Mouse (Mus musculus): Measurements from ENCODE around the gene Kirrel3. TPM values are rescaled to one million over a fixed set of nuclear protein-coding genes. Genes with fewer than 3 reads are reported as not detected.

Kirrel3 gene
- total RNA-seq, 2 experiments from 2014 or later, result 66.3 to 71.9 TPM

DNA sequence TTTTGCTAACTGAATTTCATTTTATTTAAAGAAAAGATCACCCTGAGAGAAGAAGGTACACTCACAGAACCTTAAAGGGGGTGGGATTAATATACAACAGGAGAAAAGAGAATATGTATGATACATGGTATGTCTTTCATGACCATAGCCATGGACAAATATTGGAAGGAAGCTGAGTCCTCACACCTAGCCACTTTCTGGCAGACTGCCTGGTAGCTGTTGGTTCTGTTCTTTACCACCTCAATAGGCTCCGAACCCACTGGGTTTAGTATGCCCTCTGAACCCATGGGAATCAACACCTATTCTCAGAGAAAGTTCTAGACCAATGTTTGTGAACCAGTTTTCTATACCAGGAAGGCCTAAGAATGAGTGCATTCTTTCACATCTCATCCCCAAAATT lies 96.8 kb downstream of the Kirrel3 start:
- intact Hi-C loops (cut with DNase I), result no loop called here
- DNase-seq (ENCODE audit: low spot score in 2 of 2), result no peak

DNA sequence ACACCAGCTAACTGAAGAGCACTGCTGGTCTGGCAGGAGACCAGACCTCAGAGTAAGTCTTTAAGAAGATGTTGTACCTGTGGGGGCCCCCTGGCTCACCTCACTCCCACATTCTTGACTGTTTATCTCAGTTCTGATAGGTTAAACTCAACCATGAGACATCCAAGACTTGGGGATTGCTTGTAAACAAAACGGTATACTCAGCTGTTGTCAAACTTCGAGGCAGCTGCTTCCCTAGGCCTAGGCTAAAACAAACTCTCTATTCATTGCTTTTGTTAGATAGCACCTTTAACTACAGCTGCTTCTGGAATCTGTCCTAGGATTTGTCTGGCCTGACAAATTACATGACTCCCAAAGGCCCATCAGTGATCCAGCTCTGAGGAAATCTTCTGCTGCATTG lies 99.8 kb downstream of the Kirrel3 start:
- intact Hi-C loops (cut with DNase I), result no loop called here
- DNase-seq (ENCODE audit: low spot score in 2 of 2), result no peak

DNA sequence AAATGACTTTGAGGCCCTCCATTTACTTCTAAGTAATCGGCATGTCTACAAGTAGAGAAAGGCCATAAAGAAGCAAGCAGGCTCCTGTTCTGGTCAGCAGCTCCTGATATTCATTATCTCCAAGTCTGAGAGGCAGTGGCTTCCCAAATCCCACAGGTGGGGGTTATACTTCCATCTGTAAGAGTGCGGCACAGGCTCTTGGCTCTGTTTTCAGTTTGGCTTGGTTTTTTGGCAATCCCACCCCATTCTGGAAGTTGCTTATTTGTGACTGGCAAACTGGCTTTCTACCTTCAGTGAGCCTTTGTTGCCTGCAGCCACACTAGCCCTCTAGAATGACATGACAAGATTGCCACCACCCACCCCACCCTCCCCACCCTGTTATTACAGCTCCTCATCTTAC lies 100.4 kb downstream of the Kirrel3 start:
- intact Hi-C loops (cut with DNase I), result no loop called here
- no peak for DNase-seq (ENCODE audit: low spot score in 2 of 2)

DNA sequence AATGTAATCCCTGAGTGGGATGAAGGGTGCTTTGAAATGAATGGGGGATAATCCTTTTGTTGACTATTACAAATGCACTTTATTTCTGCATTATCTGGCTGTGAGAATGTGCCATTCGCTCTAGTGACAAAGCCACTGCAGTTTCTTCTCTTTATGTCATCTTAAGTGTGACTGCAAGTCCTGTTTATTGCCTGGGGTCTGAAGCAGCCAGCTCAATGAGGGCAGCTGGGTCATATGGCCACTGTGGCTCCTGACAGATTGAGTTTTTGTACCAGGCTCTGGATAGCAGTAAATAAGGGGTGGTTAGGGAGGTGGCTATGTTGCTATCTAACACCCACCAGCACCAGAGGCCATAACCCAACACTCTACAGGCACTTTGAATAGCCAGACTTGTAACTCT lies 104.1 kb downstream of the Kirrel3 start:
- intact Hi-C loops (cut with DNase I), result no loop called here
- no peak for DNase-seq (ENCODE audit: low spot score in 2 of 2)

DNA sequence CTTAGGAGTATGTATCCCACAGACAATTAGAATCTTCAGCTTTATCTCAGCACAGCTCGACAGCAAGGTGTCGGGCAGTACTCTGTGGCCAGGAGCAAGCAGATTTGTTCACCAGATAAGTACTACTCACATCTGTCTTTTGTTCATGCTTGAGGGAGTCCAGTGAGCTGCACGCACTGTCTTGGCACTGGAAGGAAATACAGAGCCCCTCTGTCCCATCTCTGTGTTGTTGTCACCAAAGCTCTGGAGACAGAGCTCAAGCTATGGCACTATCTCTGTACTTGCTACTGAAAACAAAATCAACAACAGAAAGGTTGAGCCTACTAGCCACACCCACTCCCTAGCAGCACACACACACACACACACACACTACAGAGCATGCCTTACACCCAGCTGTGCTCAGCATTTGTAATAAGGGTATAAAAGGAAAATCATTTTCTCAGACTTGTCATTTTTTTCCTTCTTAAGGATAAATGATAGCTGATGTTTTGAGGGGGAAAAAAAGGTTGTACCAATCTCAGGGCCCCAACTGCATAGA lies 106.4 kb downstream of the Kirrel3 start:
- DNase-seq (ENCODE audit: low spot score in 2 of 2), result no peak
- intact Hi-C loops (cut with DNase I), result no loop called here

DNA sequence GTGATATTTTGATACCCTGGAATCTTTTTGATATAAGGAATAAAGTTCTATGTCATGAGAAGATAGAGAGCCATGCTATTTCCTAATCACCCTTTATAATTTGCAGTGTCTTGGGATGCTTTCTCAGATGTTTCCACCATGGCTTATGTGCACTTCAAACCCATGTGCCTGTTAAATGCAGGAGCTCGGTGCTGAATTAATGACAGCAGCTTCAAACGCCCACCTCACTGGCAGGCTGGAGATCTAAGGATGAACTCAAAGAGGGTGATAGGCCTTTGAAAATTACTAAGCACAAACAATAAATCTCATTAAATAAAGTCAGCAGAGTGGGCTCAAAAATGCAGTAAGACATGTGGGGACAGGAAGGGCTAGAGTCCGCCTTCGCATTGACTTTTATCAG lies 108.2 kb downstream of the Kirrel3 start:
- intact Hi-C loops (cut with DNase I), result no loop called here
- no peak for DNase-seq (ENCODE audit: low spot score in 2 of 2)

DNA sequence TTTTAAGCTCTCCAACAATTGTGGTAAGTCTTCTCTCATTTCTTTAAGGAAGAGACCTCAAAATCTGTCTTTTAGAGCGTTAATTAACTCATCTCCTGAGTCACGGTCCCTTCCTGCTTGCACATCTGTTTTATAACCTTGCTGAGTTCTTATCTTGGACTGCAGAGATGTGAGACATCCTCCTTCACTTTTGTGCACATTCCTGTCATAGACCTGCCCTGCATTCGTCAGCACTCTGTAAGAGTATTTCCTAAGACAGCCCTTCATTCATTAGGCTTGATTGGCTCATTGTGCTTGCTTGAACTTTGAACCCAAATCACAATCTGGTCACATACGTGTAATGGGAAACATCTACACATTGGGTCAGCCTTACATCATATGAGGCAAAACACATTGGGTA lies 114.6 kb downstream of the Kirrel3 start:
- intact Hi-C loops (cut with DNase I), result no loop called here
- DNase-seq (ENCODE audit: low spot score in 2 of 2), result no peak

DNA sequence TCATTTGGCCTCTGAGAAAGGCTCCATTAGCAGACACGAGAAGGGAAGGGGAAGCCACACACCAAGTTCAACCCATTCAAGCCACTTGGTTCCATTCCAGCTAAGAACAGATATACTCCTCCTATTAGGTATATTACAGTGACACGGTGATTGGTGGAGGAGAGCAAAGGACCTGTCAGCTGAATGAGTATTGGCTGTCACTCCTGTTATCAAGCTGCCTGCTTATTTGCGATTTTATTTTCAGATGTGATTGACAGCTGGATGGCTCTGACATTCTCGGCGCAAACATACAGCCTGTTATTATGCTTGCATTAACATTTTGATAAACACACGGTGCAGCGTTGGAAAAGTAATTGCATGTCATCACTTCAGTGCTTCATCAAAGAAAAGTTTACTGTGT lies 118.1 kb downstream of the Kirrel3 start:
- DNase-seq (ENCODE audit: low spot score in 2 of 2), result no peak
- intact Hi-C loops (cut with DNase I), result no loop called here

DNA sequence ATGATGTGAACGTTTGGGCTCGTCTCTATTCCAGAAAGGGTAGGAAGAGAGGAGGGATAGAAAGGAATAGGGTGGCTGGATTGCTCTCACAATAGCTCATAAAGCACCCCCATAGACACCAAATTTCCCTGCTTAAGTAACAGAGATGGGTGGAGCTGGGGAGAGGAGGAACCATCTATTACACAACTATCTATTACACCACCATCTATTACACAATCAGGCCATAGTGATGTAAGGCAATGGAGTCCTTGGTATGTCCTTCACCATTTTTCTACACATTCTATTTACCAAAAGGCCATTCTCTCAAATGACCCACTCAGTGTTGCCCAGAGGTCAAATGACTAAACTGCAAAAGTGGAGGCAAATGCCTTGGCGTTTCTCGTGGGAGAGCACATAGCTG lies 119.2 kb downstream of the Kirrel3 start:
- intact Hi-C loops (cut with DNase I), result no loop called here
- no peak for DNase-seq (ENCODE audit: low spot score in 2 of 2)

DNA sequence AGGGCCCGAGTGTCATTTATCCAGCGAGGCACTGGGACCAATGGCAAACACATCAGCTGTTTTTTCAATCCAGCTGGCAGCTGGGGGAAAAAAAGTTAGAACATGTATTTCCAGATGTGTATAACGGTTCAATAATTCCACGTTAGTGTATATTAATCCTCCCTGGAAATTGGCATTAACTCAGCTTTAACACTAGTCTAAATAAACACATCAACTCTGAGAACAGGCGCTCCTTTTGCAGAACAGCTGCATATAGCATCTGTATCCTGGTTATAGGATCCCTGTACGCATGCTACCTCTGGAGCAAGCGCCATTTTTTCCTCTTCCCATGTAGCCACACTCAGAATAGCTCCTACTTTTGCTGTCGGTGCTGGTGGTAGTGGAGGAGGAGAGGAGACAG lies 119.8 kb downstream of the Kirrel3 start:
- DNase-seq (ENCODE audit: low spot score in 2 of 2), result no peak
- intact Hi-C loops (cut with DNase I), result no loop called here

DNA sequence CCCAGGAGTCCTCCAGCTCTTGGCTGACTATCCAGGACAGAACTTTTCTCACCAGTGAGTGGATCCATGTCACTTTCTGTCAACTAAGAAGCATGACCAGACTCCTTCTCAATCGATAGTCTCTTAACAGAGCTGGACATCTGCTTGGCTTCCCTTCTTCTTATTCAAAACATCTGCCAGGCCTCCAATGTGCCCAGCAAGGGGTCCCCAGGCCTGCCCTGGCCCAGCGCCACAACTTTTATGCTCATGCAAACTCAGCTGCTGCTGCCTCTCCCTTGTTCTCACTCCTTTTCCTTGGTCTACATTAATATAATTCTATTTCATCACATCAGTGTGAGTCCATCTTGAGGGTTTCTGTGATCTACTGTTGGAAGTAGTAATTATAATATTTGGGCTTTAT lies 122.3 kb downstream of the Kirrel3 start:
- intact Hi-C loops (cut with DNase I), result no loop called here
- no peak for DNase-seq (ENCODE audit: low spot score in 2 of 2)

DNA sequence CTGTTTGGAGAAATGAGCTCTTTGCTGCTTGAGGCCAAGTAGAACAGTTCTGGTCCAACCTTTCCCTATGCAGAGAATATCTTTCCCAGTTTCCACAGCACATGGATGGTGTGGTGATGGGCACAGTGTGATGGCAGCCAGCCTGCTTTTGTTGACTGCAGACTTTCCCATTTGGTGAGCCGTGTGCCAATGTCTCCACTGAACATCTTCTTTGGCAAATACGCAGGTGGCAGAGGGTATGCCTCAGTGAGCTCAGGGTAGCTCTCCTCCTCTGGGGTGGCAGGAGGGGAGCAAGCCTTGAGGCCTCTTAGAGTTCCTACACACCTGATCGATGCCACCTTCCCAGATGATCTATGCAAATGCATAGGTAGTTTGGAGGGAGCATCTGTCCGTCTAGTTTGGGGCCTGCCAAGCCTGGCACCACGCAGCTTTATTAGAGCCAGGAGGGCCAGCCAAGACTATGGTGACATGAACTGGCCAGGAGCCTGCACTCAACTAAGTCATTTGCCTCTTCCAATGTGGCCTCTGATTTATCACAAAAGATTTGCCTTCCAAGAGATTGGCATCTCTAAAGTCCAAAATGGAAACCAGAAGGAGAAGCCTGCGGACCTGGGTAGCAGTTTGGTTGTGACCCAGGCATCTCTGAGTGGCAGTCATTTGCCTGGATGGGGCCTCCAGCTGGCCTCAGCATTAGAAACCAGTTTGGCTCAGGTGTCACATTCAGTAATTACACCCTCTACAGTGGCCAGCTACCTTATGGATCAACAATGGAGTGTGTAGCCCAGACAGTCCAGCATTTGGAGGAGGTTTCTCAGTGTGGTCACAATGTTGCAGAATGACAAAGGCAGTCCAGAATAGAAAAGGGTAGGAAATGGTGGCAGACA lies 127.4 kb downstream of the Kirrel3 start:
- DNase-seq (ENCODE audit: low spot score in 2 of 2), result no peak
- intact Hi-C loops (cut with DNase I), result no loop called here

DNA sequence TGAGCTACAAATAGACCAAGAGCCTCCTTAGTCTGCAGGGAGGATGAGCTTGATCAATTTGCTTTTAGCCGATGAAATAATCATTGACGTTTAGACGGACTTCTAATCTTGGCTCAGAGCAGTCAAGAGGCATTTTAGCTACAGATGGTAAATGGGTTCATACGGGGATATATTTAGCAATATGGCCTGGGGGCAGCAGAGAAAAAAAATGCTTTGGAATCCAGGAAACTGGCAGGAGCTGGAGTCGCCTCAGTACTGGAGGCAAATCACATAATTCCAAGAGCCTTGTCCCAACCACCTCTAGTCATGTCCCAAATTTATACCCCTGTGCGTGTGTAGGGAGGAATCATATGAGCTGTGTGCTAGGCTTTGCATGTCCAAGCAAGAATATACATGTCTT lies 132.4 kb downstream of the Kirrel3 start:
- intact Hi-C loops (cut with DNase I), result no loop called here

DNA sequence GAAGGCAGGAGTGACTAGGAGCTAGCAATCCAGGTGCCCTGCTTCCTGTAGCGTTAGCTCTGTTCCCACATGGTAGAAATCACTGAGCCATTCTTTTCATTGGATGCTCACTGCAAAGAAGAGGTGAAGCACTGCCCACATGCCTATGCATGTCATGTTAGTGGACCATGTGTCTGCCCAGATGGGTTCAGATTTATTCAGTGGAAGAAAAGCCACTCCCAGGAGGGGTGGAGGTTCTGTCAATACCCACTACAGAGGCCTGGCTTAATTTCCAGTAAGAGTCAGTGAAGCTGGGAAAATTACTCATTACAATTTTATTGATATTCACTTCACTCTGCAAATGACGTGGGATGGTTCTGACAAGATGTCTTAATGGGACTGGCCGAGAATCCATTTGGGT lies 134.2 kb downstream of the Kirrel3 start:
- intact Hi-C loops (cut with DNase I), result no loop called here
- no peak for DNase-seq (ENCODE audit: low spot score in 2 of 2)

More for the DNA sequence above, 132.4 kb downstream of the Kirrel3 start:
- no peak for DNase-seq (ENCODE audit: low spot score in 2 of 2)

DNA sequence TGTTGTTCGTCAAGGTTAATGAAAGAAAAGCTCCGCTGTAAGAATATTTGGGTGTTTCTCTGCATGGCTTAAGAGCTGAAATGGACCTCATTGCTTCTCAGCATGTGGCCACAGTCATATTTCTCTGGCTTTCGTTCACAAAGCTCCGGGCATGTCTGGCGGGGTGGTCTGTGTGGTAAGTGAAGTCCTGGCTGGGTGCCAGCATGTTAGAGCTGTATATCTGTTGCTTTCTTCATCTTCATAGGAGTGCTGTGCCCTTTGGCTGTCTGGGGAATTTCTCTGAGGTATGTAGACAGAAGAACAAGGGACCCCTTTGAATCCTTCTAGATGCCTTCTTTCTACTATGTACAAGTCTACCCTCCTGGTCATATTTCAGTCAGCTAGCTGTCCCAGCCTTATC lies 137.8 kb downstream of the Kirrel3 start:
- no peak for DNase-seq (ENCODE audit: low spot score in 2 of 2)
- intact Hi-C loops (cut with DNase I), result no loop called here

DNA sequence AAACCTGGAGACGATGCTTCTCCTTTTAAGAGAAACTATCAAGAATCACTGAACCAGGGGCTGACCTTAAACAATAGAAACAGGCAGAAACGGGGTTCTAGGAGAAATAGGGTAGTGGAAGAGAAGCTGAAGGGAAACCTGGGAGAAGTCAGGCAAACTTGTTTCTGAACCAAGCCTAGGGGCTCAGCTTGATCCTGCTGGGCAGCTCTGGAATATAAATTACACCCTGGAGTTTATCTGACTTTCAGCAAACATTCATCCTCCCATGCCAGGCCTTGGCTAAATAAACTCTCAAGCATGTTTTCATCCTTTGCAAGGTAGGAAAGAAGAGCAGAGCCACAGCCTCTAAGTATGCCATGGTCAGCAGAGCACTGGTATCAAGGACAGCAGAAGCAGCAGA lies 138.3 kb downstream of the Kirrel3 start:
- intact Hi-C loops (cut with DNase I), result no loop called here
- DNase-seq (ENCODE audit: low spot score in 2 of 2), result no peak

DNA sequence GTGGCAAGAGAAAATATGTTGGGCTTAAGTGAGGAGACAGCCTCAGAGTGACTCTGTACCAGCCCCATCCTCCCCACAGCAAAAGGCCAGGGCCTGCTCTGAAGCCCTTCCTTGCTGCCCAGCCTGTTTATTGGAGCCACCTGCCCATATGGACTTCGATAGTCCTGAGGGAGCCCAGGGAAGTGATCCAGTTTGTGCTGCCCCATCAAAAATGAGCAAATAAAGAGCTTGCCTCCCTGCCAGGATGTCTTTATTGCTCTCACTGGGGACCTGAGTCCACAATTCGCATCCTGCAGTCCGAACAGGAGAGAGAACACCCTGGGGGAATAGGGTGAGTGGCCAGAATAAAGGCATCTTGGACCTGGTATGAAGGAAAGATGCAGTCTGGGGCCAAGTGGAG lies 143.1 kb downstream of the Kirrel3 start:
- intact Hi-C loops (cut with DNase I), result no loop called here
- no peak for DNase-seq (ENCODE audit: low spot score in 2 of 2)

DNA sequence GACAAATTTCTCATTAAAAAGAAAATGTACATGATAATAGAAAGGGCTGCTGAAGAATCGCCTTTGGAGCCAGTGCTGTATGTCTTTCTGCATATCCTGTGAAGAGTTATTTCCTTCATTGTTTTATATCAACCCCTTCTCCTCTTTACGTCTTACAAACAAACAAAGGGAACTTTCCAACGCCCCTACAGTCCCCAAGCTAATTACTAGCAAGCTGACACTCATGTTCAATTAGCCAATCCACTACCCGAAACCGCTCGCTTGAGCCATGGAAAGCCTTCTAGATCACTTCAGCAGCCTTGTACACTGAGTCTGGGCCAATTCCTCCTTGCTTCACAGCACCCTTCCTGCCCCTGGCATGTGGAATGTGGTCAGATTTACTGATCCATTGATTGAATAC lies 150.0 kb downstream of the Kirrel3 start:
- intact Hi-C loops (cut with DNase I), result no loop called here

DNA sequence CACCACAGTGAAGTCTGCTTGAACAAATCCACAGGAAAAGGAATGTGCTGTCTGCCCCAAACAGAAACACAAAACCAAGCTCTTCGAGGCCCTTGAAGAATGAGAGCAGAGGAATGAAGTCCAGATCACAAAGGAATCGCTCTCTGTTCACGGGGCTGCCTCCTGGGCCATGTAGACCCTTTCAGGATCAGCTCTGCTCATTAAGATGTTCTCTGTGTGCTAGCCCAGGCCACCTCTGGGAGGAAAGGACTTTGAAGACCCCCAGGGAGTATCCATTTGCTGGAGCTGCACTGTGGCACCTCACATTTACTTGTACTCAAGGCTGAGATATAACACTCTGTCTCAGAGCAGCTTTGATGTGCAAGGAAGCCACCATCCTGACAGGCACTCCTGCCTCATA lies 158.2 kb downstream of the Kirrel3 start:
- intact Hi-C loops (cut with DNase I), result no loop called here
- no peak for DNase-seq (ENCODE audit: low spot score in 2 of 2)

More for the DNA sequence above, 150.0 kb downstream of the Kirrel3 start:
- DNase-seq (ENCODE audit: low spot score in 2 of 2), result no peak

DNA sequence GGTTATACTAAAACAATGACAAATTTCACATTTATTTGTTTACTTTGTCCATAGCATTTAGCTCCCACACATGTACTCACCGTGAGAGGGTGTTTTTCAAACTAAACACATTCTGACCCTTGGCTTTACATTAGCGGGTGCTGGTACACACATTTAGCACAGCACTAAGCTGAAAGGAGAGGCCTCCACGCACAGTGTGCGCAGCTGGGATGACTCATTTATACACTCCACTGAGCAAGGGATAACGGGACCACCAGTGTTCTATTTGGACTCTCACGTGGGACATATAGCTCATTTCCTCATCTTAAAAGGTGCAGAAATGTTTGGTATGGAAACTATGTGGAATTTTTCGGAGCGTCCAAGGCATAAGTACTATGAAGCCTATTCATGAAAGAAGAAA lies 158.7 kb downstream of the Kirrel3 start:
- intact Hi-C loops (cut with DNase I), result no loop called here
- no peak for DNase-seq (ENCODE audit: low spot score in 2 of 2)

DNA sequence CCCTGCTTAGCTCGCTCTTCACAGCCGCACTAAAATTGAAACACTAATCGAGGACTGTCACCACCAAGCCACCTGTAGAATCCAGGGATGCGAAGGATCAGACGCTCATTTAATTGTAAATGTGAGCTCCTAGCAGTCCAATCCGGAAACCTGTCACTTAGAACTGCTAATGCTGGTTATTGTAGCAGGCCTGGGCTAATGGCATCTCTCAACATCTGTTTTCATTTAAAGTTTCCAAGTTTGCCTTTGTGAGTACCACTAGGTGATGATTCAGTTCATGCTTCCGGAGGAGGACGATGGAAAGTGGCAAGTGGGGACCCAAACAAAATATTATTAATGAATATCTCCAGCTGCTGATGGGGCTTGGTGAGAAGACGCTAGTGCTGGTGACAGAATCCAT lies 161.1 kb downstream of the Kirrel3 start:
- intact Hi-C loops (cut with DNase I), result no loop called here
- DNase-seq (ENCODE audit: low spot score in 2 of 2), result no peak

DNA sequence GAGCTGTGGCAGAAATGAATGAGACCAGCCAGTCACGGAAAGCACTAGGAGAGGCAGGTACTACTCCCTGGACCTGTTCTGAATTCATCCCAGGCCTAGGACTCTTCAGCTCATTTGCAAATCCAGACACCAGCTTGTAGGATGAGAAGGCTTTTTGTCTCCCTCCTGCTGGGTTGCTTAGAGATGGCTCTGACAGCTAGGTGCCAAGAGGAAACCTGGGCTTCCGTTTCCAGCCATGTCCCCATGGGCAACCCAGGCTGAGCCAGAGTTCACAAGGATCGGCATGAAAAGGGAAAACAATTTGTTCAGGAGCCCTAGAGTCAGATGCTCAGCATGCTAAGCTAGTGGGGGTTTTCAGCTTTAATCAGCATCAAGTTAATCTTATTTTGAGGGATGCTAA lies 166.6 kb downstream of the Kirrel3 start:
- intact Hi-C loops (cut with DNase I), result no loop called here
- DNase-seq (ENCODE audit: low spot score in 2 of 2), result no peak
